Comparison of ENCODE assay signal across 9 mouse cellular contexts in genomic region chr7:128592936-128593241, GRCm38 (mm10). TPM values are rescaled to one million over a fixed set of nuclear protein-coding genes. Genes with fewer than 3 reads are reported as not detected.
DNase-seq lines count a peak whose midpoint lies in the region; ATAC-seq and TF ChIP-seq lines count a peak whose summit lies in the region.
"Had no signal": no experiment of that assay in that cellular context is flagged by ENCODE, and none has a peak within 500 bp of the region (broad histone marks: within the 10 kb centered on the region; RNA-seq: fewer than 3 reads in every experiment).

No protein-coding gene starts in this region.

- 0 out of 2 replicates have a peak overlapping the region, but pooled peaks have one; percentile 7 for H3K9ac ChIP-seq in lung, embryonic 16.5 days (ENCODE audit: low read length)
- H3K9ac ChIP-seq in limb, embryonic 11.5 days (ENCODE audit: low read length), result no peak overlapping the region
- no peak overlapping the region for H3K9ac ChIP-seq in stomach, embryonic 14.5 days (replicated peaks; ENCODE audit: low read depth, low read length)

- H3K4me2 ChIP-seq in lung, embryonic 16.5 days (ENCODE audit: low read depth, low read length), result peak overlapping the region; percentile 60
- peak overlapping the region; percentile 42; the same call in 1 of the 2 replicates for H3K4me2 ChIP-seq in limb, embryonic 11.5 days (ENCODE audit: low read depth, severe bottlenecking)
- H3K4me2 ChIP-seq in stomach, embryonic 14.5 days (replicated peaks; ENCODE audit: low read depth, low read length), result peak overlapping the region; percentile 44; the same call in 1 of the 2 replicates

- no peak for DNase-seq in gastrocnemius, adult 2 months
- no peak for DNase-seq in gastrocnemius, postnatal 10 days
- DNase-seq in lung, postnatal 4 days, result no peak
- peak; percentile 35 for DNase-seq in limb, embryonic 11.5 days (ENCODE audit: low spot score)
- no peak for DNase-seq in spleen, postnatal 36 days (ENCODE audit: low spot score in 2 of 2)
- no peak for DNase-seq in urinary bladder, postnatal 25 days (ENCODE audit: low spot score)

- 14% methylated on average over 6 of the region's 6 CpGs for WGBS in lung, embryonic 16.5 days
- WGBS in limb, embryonic 11.5 days, result 5% methylated on average over 6 of the region's 6 CpGs
- WGBS in stomach, embryonic 14.5 days, result 7% methylated on average over 6 of the region's 6 CpGs

- TF ChIP-seq CTCF in gastrocnemius, adult 2 months (IDR thresholded peaks at IDR 0.05), result no peak

- no peaks in the 10 kb centered on the region for H3K36me3 ChIP-seq in lung, embryonic 16.5 days (ENCODE audit: control insufficient read depth, insufficient read depth, low read length)
- H3K36me3 ChIP-seq in limb, embryonic 11.5 days (ENCODE audit: control insufficient read depth, insufficient read depth, low read length), result no peaks in the 10 kb centered on the region
- no peaks in the 10 kb centered on the region for H3K36me3 ChIP-seq in stomach, embryonic 14.5 days (ENCODE audit: control insufficient read depth, insufficient read depth, low read length)

- ATAC-seq in lung, embryonic 16.5 days (ENCODE audit: low read depth), result no peak
- no peak for ATAC-seq in limb, embryonic 11.5 days (ENCODE audit: insufficient number of reproducible peaks, low FRiP score, low TSS enrichment, low read depth)
- ATAC-seq in stomach, embryonic 14.5 days (ENCODE audit: insufficient number of reproducible peaks, insufficient read depth, low FRiP score, low read depth), result no peak

- H3K27ac ChIP-seq in gastrocnemius, adult 2 months, result peak overlapping the region; percentile 85
- H3K27ac ChIP-seq in lung, embryonic 16.5 days (ENCODE audit: low read length), result peak overlapping the region; percentile 73
- 0 out of 2 replicates have a peak overlapping the region, but pooled peaks have one; percentile 14 for H3K27ac ChIP-seq in limb, embryonic 11.5 days (replicated peaks; ENCODE audit: low read depth, low read length)
- H3K27ac ChIP-seq in stomach, embryonic 14.5 days (ENCODE audit: low read length), result peak overlapping the region; percentile 58; the same call in 1 of the 2 replicates

- peaks cover 4% of the 10 kb centered on the region for H3K9me3 ChIP-seq in lung, embryonic 16.5 days (ENCODE audit: control insufficient read depth, low read length)
- H3K9me3 ChIP-seq in limb, embryonic 11.5 days (ENCODE audit: control insufficient read depth, low read length), result no peaks in the 10 kb centered on the region
- H3K9me3 ChIP-seq in stomach, embryonic 14.5 days (ENCODE audit: control insufficient read depth, low read depth, low read length), result no peaks in the 10 kb centered on the region; the same call in 1 of the 2 replicates

- peak overlapping the region; percentile 58 for H3K4me3 ChIP-seq in gastrocnemius, adult 2 months
- peak overlapping the region; percentile 39 for H3K4me3 ChIP-seq in lung, embryonic 16.5 days (ENCODE audit: low read length)
- H3K4me3 ChIP-seq in limb, embryonic 11.5 days (ENCODE audit: low read depth, low read length), result no peak overlapping the region
- H3K4me3 ChIP-seq in stomach, embryonic 14.5 days (ENCODE audit: low read depth, low read length), result 0 out of 2 replicates have a peak overlapping the region, but pooled peaks have one; percentile 9
- H3K4me3 ChIP-seq: megakaryocyte, embryonic 14.5 days had no signal

- intact Hi-C loops in gastrocnemius, adult 2 months (cut with DNase I), result no loop called here

- no peaks in the 10 kb centered on the region for H3K27me3 ChIP-seq in lung, embryonic 16.5 days (ENCODE audit: control insufficient read depth, insufficient read depth, low read depth, low read length)
- no peaks in the 10 kb centered on the region for H3K27me3 ChIP-seq in limb, embryonic 11.5 days (ENCODE audit: control insufficient read depth, insufficient read depth, low read length)
- no peaks in the 10 kb centered on the region for H3K27me3 ChIP-seq in stomach, embryonic 14.5 days (ENCODE audit: control insufficient read depth, insufficient read depth, low read length)

- peaks cover 18% of the 10 kb centered on the region for H3K4me1 ChIP-seq in lung, embryonic 16.5 days (replicated peaks; ENCODE audit: control insufficient read depth, insufficient read depth, low read length)
- H3K4me1 ChIP-seq in limb, embryonic 11.5 days (ENCODE audit: control insufficient read depth, insufficient read depth, low read length), result peaks cover 11% of the 10 kb centered on the region; the same call in 1 of the 2 replicates
- H3K4me1 ChIP-seq in stomach, embryonic 14.5 days (ENCODE audit: control insufficient read depth, insufficient read depth, low read length), result peaks cover 20% of the 10 kb centered on the region

RNA-seq across cellular contexts. Expression of gene Inpp5f, which starts 18.2 kb away (rescaled TPM):
- total RNA-seq in gastrocnemius, adult 2 months (2021), result 1 to 10 TPM; 2.8 to 3.1 TPM
- total RNA-seq in gastrocnemius, postnatal 10 days (2021), result 1 to 10 TPM; 5.0 to 7.2 TPM
- 16.2 and 17.3 TPM in 2 replicates for polyA plus RNA-seq in lung, embryonic 16.5 days (2015; fragmentation: Nextera tagmentation; extraction: Ambion mirVana)
- polyA plus RNA-seq in limb, embryonic 11.5 days (2014; fragmentation: Nextera tagmentation; extraction: Ambion mirVana), result 32.9 and 35.3 TPM in 2 replicates
- polyA plus RNA-seq in stomach, embryonic 14.5 days (2014; fragmentation: Nextera tagmentation; extraction: Ambion mirVana), result 33.9 and 38.6 TPM in 2 replicates

Comparison
In these comparisons a context has a peak if more than half of its experiments do, and no peak if none do; other contexts are left out.
1. H3K27ac ChIP-seq: peak in every context shown above with its lines; median percentile 85 in gastrocnemius, adult 2 months; 73 in lung, embryonic 16.5 days; 58 in stomach, embryonic 14.5 days; 14 in limb, embryonic 11.5 days.